Mouse (Mus musculus) lung, embryonic 16.5 days (tissue): ENCODE results near the gene Olfr794. TPM values are rescaled to one million over a fixed set of nuclear protein-coding genes. Genes with fewer than 3 reads are reported as not detected.

ENCODE experiments used
- ATAC-seq: fragments of 200-750 bp; cut with Nextera tagmentation; 2 replicates; pipeline ENCODE4 v1.8.0; 2017; ENCODE audit warnings: low read depth, mild to moderate bottlenecking, moderate library complexity
- H3K27ac ChIP-seq: fragments of 300-500 bp; sonication (generic); 2 replicates; pipeline ENCODE4 v1.5.1; 2014; ENCODE audit warnings: mild to moderate bottlenecking, control low read depth, low read length
- H3K27me3 ChIP-seq: fragments of 300-500 bp; sonication (generic); 2 replicates; pipeline ENCODE4 v1.6.1; 2014; ENCODE audit warnings: low read depth, low read length, mixed read lengths; ENCODE audit not compliant: control insufficient read depth, insufficient read depth
- H3K36me3 ChIP-seq: fragments of 300-500 bp; sonication (generic); 2 replicates; pipeline ENCODE4 v1.6.1; 2014; ENCODE audit warnings: low read length; ENCODE audit not compliant: control insufficient read depth, insufficient read depth
- H3K4me1 ChIP-seq: fragments of 300-500 bp; sonication (generic); replicated peaks from 2 replicates; pipeline ENCODE4 v1.6.1; 2014; ENCODE audit warnings: low read length, mixed read lengths; ENCODE audit not compliant: control insufficient read depth, insufficient read depth
- H3K4me2 ChIP-seq: fragments of 300-500 bp; sonication (generic); 2 replicates; pipeline ENCODE4 v1.6.1; 2014; ENCODE audit warnings: low read depth, low read length, control low read depth
- H3K4me3 ChIP-seq: fragments of 300-500 bp; sonication (generic); 2 replicates; pipeline ENCODE4 v1.5.1; 2014; ENCODE audit warnings: mild to moderate bottlenecking, low read length, control low read depth
- H3K9ac ChIP-seq: fragments of 300-500 bp; sonication (generic); 2 replicates; pipeline ENCODE4 v1.6.1; 2014; ENCODE audit warnings: low read length, control low read depth
- H3K9me3 ChIP-seq: fragments of 300-500 bp; sonication (generic); 2 replicates; pipeline ENCODE4 v1.6.1; 2016; ENCODE audit warnings: low read length; ENCODE audit not compliant: control insufficient read depth
- WGBS: fragments of 180-500 bp; shearing (Covaris S2); extraction: QIAGEN DNeasy Blood & Tissue Kit; methylation state at CpG from one replicate; pipeline ENCODE4 v1.1.7; 2014; 5-methylcytosine and 5-hydroxymethylcytosine counted together
- microRNA-seq: library from miRNA; unstranded; fragments of <30 nt; microRNA quantifications from one replicate; pipeline ENCODE4, GENCODE M21; 2016
- polyA plus RNA-seq: library from polyadenylated mRNA; unstranded; fragments of >200 nt; fragmentation: Nextera tagmentation; extraction: Ambion mirVana; gene quantifications from 2 replicates; pipeline ENCODE4 v1.2.1, GENCODE M21; 2015

Olfr794 gene
- polyA plus RNA-seq, result not detected in 2 replicates

DNA sequence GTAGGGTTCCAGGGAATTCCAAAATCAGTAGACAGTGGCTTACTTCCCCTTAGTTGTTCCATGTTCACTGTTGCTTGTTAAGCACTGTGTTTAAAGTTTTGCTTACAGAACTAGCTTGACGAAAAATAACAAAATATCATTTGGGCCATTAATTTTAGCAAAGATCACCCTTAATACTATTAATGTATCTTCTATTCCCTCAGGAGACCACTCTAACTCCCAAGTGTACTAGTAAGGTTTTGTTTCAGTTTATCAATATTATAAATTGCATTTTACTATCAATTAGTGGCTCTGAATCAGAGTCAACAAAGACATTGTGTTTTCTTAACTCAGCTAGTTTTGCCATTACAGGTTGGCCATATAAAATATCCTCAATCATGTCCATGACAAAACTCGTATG is at the start of gene Olfr794:
Gene Olfr794 (plus strand): TSS at position 301 of the 400 bp plus-strand sequence.
- Histone ChIP-seq H3K4me1 (no peaks in the 10 kb centered on the region), H3K9me3 (no peaks in the 10 kb centered on the region), H3K27ac (no peak within 1 kb of the TSS), H3K4me2 (no peak within 1 kb of the TSS), H3K27me3 (no peaks in the 10 kb centered on the region), H3K36me3 (no peaks in the 10 kb centered on the region), H3K4me3 (no peak within 1 kb of the TSS), H3K9ac (no peak within 1 kb of the TSS)
- WGBS, result 63% methylated on average over 2 of the region's 2 CpGs
- no peak for ATAC-seq

DNA sequence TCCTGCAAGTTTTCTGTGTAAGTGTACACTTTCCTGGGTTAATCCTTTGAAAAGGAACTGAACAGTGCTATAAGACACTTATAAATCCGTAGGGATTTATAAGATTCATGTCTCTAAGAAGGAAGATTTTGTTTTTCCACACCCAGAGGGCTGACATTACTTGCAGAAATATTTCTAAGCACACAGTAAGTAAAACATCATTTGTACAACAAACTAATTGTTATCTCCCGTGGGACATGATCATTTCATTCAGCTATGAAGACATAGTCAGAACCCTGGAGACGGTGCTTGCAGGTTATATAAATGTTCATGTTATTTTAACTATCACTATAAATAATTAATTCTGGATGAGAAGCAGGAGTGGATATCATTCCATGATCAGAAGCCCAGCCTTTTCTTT is 46.0 kb upstream of the Olfr794 start, which contains the start of gene Olfr791:
Gene Olfr791 (plus strand): TSS at position 301 of the 400 bp plus-strand sequence.
- Histone ChIP-seq H3K4me3 (no peak within 1 kb of the TSS), H3K4me1 (no peaks in the 10 kb centered on the region), H3K9me3 (no peaks in the 10 kb centered on the region), H3K27ac (no peak within 1 kb of the TSS), H3K4me2 (no peak within 1 kb of the TSS), H3K36me3 (no peaks in the 10 kb centered on the region), H3K27me3 (no peaks in the 10 kb centered on the region), H3K9ac (no peak within 1 kb of the TSS)
- 61% methylated on average over 3 of the region's 3 CpGs for WGBS
- no peak for ATAC-seq

DNA sequence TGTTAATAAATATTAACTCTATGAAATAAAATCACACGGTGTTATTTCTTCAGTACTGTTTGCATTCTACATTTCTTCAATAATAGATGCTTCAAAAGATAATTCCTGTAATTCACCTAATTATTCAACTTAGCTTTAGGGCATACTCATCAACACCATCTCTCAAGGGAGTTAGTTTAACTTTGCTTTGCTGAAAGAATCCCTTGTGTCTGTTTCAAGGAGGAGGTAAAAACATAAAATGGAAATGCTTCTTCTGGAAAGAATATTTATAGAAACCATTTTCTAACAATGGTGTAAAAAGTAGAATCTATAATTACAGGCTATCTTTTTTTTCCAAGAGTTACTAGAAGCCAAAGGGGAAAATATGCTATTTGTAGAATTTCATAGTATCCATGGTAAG is 28.6 kb upstream of the Olfr794 start, which contains the start of gene Olfr792:
Gene Olfr792 (plus strand): TSS at position 301 of the 400 bp plus-strand sequence.
- Histone ChIP-seq H3K9ac (no peak within 1 kb of the TSS), H3K27me3 (no peaks in the 10 kb centered on the region), H3K27ac (no peak within 1 kb of the TSS), H3K4me2 (no peak within 1 kb of the TSS), H3K4me1 (no peaks in the 10 kb centered on the region), H3K4me3 (no peak within 1 kb of the TSS), H3K9me3 (no peaks in the 10 kb centered on the region), H3K36me3 (no peaks in the 10 kb centered on the region)
- WGBS, result 74% methylated on average over 1 of the region's 1 CpGs
- no peak for ATAC-seq

DNA sequence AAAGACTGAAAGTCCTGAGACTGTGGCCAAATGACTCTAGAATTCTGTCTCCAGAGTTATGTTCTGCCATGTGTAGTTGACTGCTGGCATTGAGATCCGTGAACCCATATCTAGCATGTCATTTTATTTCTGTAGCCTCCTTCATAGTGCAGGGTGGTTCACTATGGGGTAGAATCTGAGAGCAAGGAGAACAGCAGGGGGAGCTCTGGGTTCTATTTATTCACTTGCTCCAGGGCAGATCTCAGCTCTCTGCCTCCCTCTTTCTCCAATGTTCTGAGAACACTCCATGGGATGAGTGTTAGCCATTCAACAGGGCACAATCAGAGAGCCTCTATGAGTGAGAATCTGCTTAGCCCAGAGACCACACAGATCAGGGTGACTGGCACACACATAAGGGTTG is 18.1 kb upstream of the Olfr794 start:
- Histone ChIP-seq H3K27me3 (no peaks in the 10 kb centered on the region), H3K4me1 (no peaks in the 10 kb centered on the region), H3K4me3 (no peak overlapping the region), H3K9me3 (peaks cover 4% of the 10 kb centered on the region), H3K36me3 (no peaks in the 10 kb centered on the region), H3K27ac (no peak overlapping the region), H3K9ac (no peak overlapping the region), H3K4me2 (no peak overlapping the region)
- ATAC-seq, result no peak
- WGBS, result 46% methylated on average over 1 of the region's 1 CpGs

DNA sequence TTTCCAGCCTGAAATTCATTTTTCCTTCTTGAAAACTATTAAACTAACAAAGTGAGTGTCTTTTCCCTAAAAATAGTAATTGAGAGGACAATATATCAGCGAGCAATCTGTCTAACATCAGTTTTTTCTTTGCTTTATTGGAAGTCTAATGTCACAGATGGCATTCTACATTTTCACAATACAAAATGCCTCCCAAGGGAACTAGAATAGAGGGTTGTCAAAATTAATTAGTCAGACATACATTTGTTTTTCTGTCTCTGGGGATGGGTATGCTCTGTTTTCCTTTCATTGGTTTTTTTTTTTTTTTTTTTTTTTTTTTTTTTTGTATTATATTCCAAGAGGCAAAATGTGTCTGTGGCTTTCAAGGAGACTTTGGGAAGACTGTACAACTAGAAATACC is 9.6 kb downstream of the Olfr794 start:
- Histone ChIP-seq H3K36me3 (no peaks in the 10 kb centered on the region), H3K9ac (no peak overlapping the region), H3K4me3 (no peak overlapping the region), H3K27ac (no peak overlapping the region), H3K9me3 (no peaks in the 10 kb centered on the region), H3K4me2 (no peak overlapping the region), H3K4me1 (no peaks in the 10 kb centered on the region), H3K27me3 (no peaks in the 10 kb centered on the region)
- no peak for ATAC-seq
- 62% methylated on average over 1 of the region's 1 CpGs for WGBS

DNA sequence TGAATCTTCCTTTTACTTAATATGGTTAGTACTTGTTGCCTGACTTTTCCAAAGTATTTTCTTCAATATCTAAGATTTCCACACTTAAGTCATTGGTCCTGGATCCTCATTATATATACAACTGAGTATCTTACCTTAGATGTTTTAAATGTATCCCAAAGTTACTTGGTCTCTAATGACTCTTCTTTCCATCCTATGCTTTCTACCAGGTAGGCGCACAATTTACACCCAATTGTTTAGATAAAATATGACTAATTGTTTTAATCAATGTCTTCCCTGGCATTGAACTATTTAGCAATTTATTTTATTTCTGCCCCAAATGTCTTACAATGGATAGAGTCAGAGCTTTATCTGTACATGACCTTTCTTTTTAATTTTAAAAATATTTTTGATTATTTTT is 45.0 kb downstream of the Olfr794 start, which contains the start of gene Olfr796:
Gene Olfr796 (minus strand): TSS at position 101 of the 400 bp plus-strand sequence.
- Histone ChIP-seq H3K27me3 (no peaks in the 10 kb centered on the region), H3K4me1 (no peaks in the 10 kb centered on the region), H3K27ac (no peak within 1 kb of the TSS), H3K9me3 (no peaks in the 10 kb centered on the region), H3K4me3 (no peak within 1 kb of the TSS), H3K4me2 (no peak within 1 kb of the TSS), H3K9ac (no peak within 1 kb of the TSS), H3K36me3 (no peaks in the 10 kb centered on the region)
- no peak for ATAC-seq
- 96% methylated on average over 1 of the region's 1 CpGs for WGBS

DNA sequence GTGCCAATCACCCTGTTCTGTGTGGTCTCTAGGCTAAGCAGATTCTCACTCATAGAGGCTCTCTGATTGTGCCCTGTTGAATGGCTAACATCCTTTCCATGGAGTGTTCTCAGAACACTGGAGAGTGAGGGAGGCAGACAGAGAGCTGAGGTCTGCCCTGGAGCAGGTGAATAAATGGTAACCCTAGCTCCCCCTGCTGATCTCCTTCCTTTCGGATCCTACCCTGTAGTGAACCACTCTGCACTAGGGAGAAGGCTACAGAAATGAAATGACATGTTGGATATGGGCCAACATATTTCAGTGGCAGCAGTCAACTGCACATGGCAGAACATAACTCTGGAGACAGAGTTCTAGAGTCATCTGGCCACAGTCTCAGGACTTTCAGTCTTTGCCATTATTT is 54.3 kb downstream of the Olfr794 start:
- WGBS, result 13% methylated on average over 1 of the region's 1 CpGs
- no peak for ATAC-seq
- H3K9me3 ChIP-seq, result no peaks in the 10 kb centered on the region
- H3K36me3 ChIP-seq, result no peaks in the 10 kb centered on the region
- H3K4me3 ChIP-seq, result no peak overlapping the region
- H3K9ac ChIP-seq, result no peak overlapping the region
- no peak overlapping the region for H3K27ac ChIP-seq
- H3K27me3 ChIP-seq, result no peaks in the 10 kb centered on the region
- no peaks in the 10 kb centered on the region for H3K4me1 ChIP-seq
- no peak overlapping the region for H3K4me2 ChIP-seq

Small RNA genes within 50 kb of the gene (microRNA-seq; reads per million reads assigned to microRNA genes)
- gene Gm23252, result not detected

Other genes starting within 250 kb of the Olfr794 start
- gene Olfr780, start 249.5 kb upstream of the Olfr794 start, polyA plus RNA-seq, result not detected in 2 replicates
- not detected in 2 replicates for gene Olfr781, start 238.8 kb upstream of the Olfr794 start, polyA plus RNA-seq
- gene Olfr782, start 218.8 kb upstream of the Olfr794 start, polyA plus RNA-seq, result not detected in 2 replicates
- gene Olfr784, start 183.6 kb upstream of the Olfr794 start, polyA plus RNA-seq, result 0.05 and 0.06 TPM in 2 replicates
- gene Olfr785, start 162.2 kb upstream of the Olfr794 start, polyA plus RNA-seq, result not detected in 2 replicates
- gene Olfr786, start 140.3 kb upstream of the Olfr794 start, polyA plus RNA-seq, result not detected in 2 replicates
- not detected in 2 replicates for gene Olfr787, start 105.8 kb upstream of the Olfr794 start, polyA plus RNA-seq
- gene Olfr788, start 96.7 kb upstream of the Olfr794 start, polyA plus RNA-seq, result not detected in 2 replicates
- gene Olfr789, start 82.9 kb upstream of the Olfr794 start, polyA plus RNA-seq, result not detected in 2 replicates
- gene Olfr790, start 69.2 kb upstream of the Olfr794 start, polyA plus RNA-seq, result not detected in 2 replicates
- not detected in 2 replicates for gene Olfr791, start 45.9 kb upstream of the Olfr794 start, polyA plus RNA-seq
- gene Olfr792, start 28.5 kb upstream of the Olfr794 start, polyA plus RNA-seq, result not detected in 2 replicates
- gene Olfr796, start 44.9 kb downstream of the Olfr794 start, polyA plus RNA-seq, result not detected in 2 replicates
- not detected in 2 replicates for gene Olfr798, start 60.3 kb downstream of the Olfr794 start, polyA plus RNA-seq
- gene Olfr799, start 69.8 kb downstream of the Olfr794 start, polyA plus RNA-seq, result not detected in 2 replicates
- not detected in 2 replicates for gene Olfr800, start 90.0 kb downstream of the Olfr794 start, polyA plus RNA-seq
- gene Olfr801, start 106.2 kb downstream of the Olfr794 start, polyA plus RNA-seq, result not detected in 2 replicates
- gene Olfr802, start 120.5 kb downstream of the Olfr794 start, polyA plus RNA-seq, result not detected in 2 replicates
- gene Olfr803, start 126.6 kb downstream of the Olfr794 start, polyA plus RNA-seq, result not detected in 2 replicates
- gene Olfr804, start 135.6 kb downstream of the Olfr794 start, polyA plus RNA-seq, result not detected in 2 replicates
- not detected in 2 replicates for gene Olfr805, start 161.7 kb downstream of the Olfr794 start, polyA plus RNA-seq
- gene Olfr806, start 174.3 kb downstream of the Olfr794 start, polyA plus RNA-seq, result not detected in 2 replicates
- not detected in 2 replicates for gene Olfr807, start 190.1 kb downstream of the Olfr794 start, polyA plus RNA-seq
- gene Olfr808, start 197.8 kb downstream of the Olfr794 start, polyA plus RNA-seq, result not detected in 2 replicates
- not detected in 2 replicates for gene Olfr809, start 207.0 kb downstream of the Olfr794 start, polyA plus RNA-seq
- not detected in 2 replicates for gene Olfr810, start 227.3 kb downstream of the Olfr794 start, polyA plus RNA-seq
- not detected in 2 replicates for gene Olfr811, start 236.7 kb downstream of the Olfr794 start, polyA plus RNA-seq